Mouse (Mus musculus): Measurements from ENCODE around the gene Mrrf. TPM values are rescaled to one million over a fixed set of nuclear protein-coding genes. Genes with fewer than 3 reads are reported as not detected.

Mrrf gene
- total RNA-seq, 2 experiments from 2014 or later: 24.0 to 25.4 TPM

GRCm38 (mm10) chr2:36223436-36223835, 87.2 kb downstream of the Mrrf start:
- DNase-seq (ENCODE audit: low spot score in 2 of 2): no peak

- no peak for DNase-seq (ENCODE audit: low spot score in 2 of 2)
These were observed 88.0 kb downstream of the Mrrf start for GRCm38 (mm10) chr2:36224153-36224552.

- no peak for DNase-seq (ENCODE audit: low spot score in 2 of 2)
These were observed 88.4 kb downstream of the Mrrf start for GRCm38 (mm10) chr2:36224599-36224998.

- peak in 1 of 2 experiments; percentile 42 for DNase-seq (ENCODE audit: low spot score in 2 of 2)
These were observed 94.2 kb downstream of the Mrrf start, which contains the start of gene Ptgs1 for GRCm38 (mm10) chr2:36230366-36230765. Ptgs1 (plus strand) TSS chr2:36230426.

- no peak for DNase-seq (ENCODE audit: low spot score in 2 of 2)
These were observed 94.8 kb downstream of the Mrrf start for GRCm38 (mm10) chr2:36230967-36231366.

- DNase-seq (ENCODE audit: low spot score in 2 of 2): no peak
These were observed 98.6 kb downstream of the Mrrf start for GRCm38 (mm10) chr2:36234526-36235368.

GRCm38 (mm10) chr2:36235917-36236316, 99.7 kb downstream of the Mrrf start:
- DNase-seq (ENCODE audit: low spot score in 2 of 2): no peak

- DNase-seq (ENCODE audit: low spot score in 2 of 2): no peak
These were observed 100.7 kb downstream of the Mrrf start for GRCm38 (mm10) chr2:36236889-36237288.

GRCm38 (mm10) chr2:36237557-36237956, 101.4 kb downstream of the Mrrf start:
- DNase-seq (ENCODE audit: low spot score in 2 of 2): no peak

- no peak for DNase-seq (ENCODE audit: low spot score in 2 of 2)
These were observed 102.3 kb downstream of the Mrrf start for GRCm38 (mm10) chr2:36238467-36238866.

- no peak for DNase-seq (ENCODE audit: low spot score in 2 of 2)
These were observed 102.8 kb downstream of the Mrrf start for GRCm38 (mm10) chr2:36238951-36239350.

Other genes starting within 250 kb of the Mrrf start
- gene Ttll11, start 156.5 kb upstream of the Mrrf start, total RNA-seq (2021): 1 to 10 TPM; 3.4 to 5.8 TPM
- gene Ndufa8, start 87.0 kb upstream of the Mrrf start, total RNA-seq (2021): 100 to 1,000 TPM; 249 to 250 TPM
- not detected for gene Morn5, start 86.9 kb upstream of the Mrrf start, total RNA-seq (2021)
- gene Lhx6, start 31.0 kb upstream of the Mrrf start, total RNA-seq (2021): 1 to 10 TPM; 6.5 to 8.0 TPM
- gene Rbm18, start 384 bp downstream of the Mrrf start, total RNA-seq (2021): 10 to 100 TPM; 33.6 to 36.8 TPM
- gene Ptgs1, start 94.0 kb downstream of the Mrrf start, total RNA-seq (2021): 1 to 10 TPM; 5.7 to 6.7 TPM
- gene Olfr338, start 237.1 kb downstream of the Mrrf start, total RNA-seq (2021): not detected

Data from gastrocnemius, postnatal 4 days (tissue).